Mouse (Mus musculus) heart, adult 2 months (tissue): ENCODE measurements around the gene Hist1h2ag.

ENCODE experiments used
- EP300 ChIP-seq: fragments of 200-500 bp; IDR thresholded peaks from 2 replicates; pipeline ENCODE4 v1.6.1; 2011; ENCODE audit warnings: low read depth, low read length, control low read depth; ENCODE audit not compliant: insufficient read depth
- POLR2A ChIP-seq: fragments of 200-500 bp; IDR thresholded peaks from 2 replicates; pipeline ENCODE4 v1.6.1; 2011; ENCODE audit warnings: mild to moderate bottlenecking, low read depth, low read length, control low read depth; ENCODE audit not compliant: insufficient read depth

DNA sequence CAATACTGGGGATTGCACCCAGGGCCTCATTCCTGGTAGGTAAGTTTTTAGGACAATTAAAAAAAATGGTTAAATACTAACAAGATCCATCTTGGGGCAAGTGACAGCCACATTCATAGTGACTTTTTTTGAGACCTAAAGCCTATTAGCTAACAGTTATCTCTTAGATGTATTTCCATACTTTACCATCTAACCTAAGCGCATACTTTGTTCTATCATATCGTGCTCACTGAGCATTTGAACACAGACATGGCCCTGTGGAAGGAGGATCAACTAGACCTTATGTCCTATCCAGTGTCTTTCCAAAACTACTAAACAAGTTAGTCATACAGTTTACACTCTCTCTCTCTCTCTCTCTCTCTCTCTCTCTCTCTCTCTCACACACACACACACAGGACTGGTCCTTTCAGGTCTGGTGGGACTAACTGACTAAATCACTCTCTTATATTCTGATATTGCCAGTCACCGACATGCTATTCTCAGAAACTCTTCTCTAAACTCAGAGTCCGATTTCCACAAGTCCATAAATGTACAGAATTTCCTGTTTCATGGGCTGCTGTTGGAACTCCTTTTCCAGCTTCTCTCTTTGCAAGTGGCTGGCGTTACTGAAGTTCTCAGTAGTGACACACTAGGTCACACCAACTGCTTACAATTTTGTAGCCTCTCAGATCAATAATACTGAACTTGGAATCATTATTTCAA lies 8.9 kb downstream of the Hist1h2ag start:
- no peak for TF ChIP-seq POLR2A
- no peak for TF ChIP-seq EP300
